Mouse (Mus musculus) mouse trophoblast stem cell (cell line): ENCODE measurements around the gene I0C0044D17Rik.
"Not testable (repeated sequence)": the region's sequence is repeated elsewhere in the genome, so short reads cannot be mapped to it uniquely, and the experiment has no call there.

ENCODE experiments used
- in situ Hi-C, 2 experiments: fragments of 300-500 bp; cut with MseI, MboI; formaldehyde crosslinking; loops; 2 replicates in 1 of 2; 3 replicates in 1 of 2; pipeline ENCODE4 v1.15.1; 2025

Gene I0C0044D17Rik

GRCm38 (mm10) chr4:98823740-98824139 lies at the start of gene I0C0044D17Rik:
Gene I0C0044D17Rik, minus strand, starts transcription at chr4:98823840.
- in situ Hi-C loops, result not testable (repeated sequence)

GRCm38 (mm10) chr4:98865386-98866237 lies 42.0 kb upstream of the I0C0044D17Rik start:
- in situ Hi-C loops, result no loop called here

- in situ Hi-C loops, result no loop called here
Measured at GRCm38 (mm10) chr4:98864546-98864945, 40.9 kb upstream of the I0C0044D17Rik start.

GRCm38 (mm10) chr4:98864094-98864493 lies 40.5 kb upstream of the I0C0044D17Rik start:
- in situ Hi-C loops, result no loop called here

- in situ Hi-C loops, result no loop called here
Measured at GRCm38 (mm10) chr4:98863451-98863850, 39.8 kb upstream of the I0C0044D17Rik start.

GRCm38 (mm10) chr4:98858151-98858855 lies 34.7 kb upstream of the I0C0044D17Rik start:
- in situ Hi-C loops, result no loop called here

GRCm38 (mm10) chr4:98857037-98857648 lies 33.5 kb upstream of the I0C0044D17Rik start:
- in situ Hi-C loops, result no loop called here

GRCm38 (mm10) chr4:98853926-98854325 lies 30.3 kb upstream of the I0C0044D17Rik start:
- in situ Hi-C loops, result no loop called here

GRCm38 (mm10) chr4:98850485-98850884 lies 26.8 kb upstream of the I0C0044D17Rik start:
- in situ Hi-C loops, result not testable (repeated sequence)

GRCm38 (mm10) chr4:98847120-98847885 lies 23.7 kb upstream of the I0C0044D17Rik start:
- in situ Hi-C loops, result no loop called here

GRCm38 (mm10) chr4:98846396-98846795 lies 22.8 kb upstream of the I0C0044D17Rik start:
- in situ Hi-C loops, result no loop called here

GRCm38 (mm10) chr4:98845687-98846125 lies 22.1 kb upstream of the I0C0044D17Rik start:
- in situ Hi-C loops, result no loop called here

GRCm38 (mm10) chr4:98845201-98845600 lies 21.6 kb upstream of the I0C0044D17Rik start:
- in situ Hi-C loops, result no loop called here

GRCm38 (mm10) chr4:98843906-98844597 lies 20.4 kb upstream of the I0C0044D17Rik start:
- in situ Hi-C loops, result no loop called here

- in situ Hi-C loops, result not testable (repeated sequence)
Measured at GRCm38 (mm10) chr4:98841251-98841650, 17.6 kb upstream of the I0C0044D17Rik start.

GRCm38 (mm10) chr4:98840526-98840925 lies 16.9 kb upstream of the I0C0044D17Rik start:
- in situ Hi-C loops, result no loop called here

- in situ Hi-C loops, result no loop called here
Measured at GRCm38 (mm10) chr4:98838913-98839312, 15.3 kb upstream of the I0C0044D17Rik start.

- in situ Hi-C loops, result no loop called here
Measured at GRCm38 (mm10) chr4:98837715-98838505, 14.3 kb upstream of the I0C0044D17Rik start.

GRCm38 (mm10) chr4:98836519-98836918 lies 12.9 kb upstream of the I0C0044D17Rik start:
- in situ Hi-C loops, result no loop called here

- in situ Hi-C loops, result no loop called here
Measured at GRCm38 (mm10) chr4:98834782-98835181, 11.1 kb upstream of the I0C0044D17Rik start.
